Mouse (Mus musculus): ENCODE results near the gene Ddx39b. TPM values are rescaled to one million over a fixed set of nuclear protein-coding genes. Genes with fewer than 3 reads are reported as not detected.

Gene Ddx39b
- total and polyA plus RNA-seq, 3 experiments, result 206 to 787 (median 581) TPM

- DNase-seq (ENCODE audit: low read depth, low spot score), result no peak
- Histone ChIP-seq H3K27ac (ENCODE audit: control insufficient read depth, low read depth, low read length) (no peak overlapping the region), H3K79me2 (ENCODE audit: control insufficient read depth, insufficient read depth, low read length, poor library complexity) (no peaks in the 10 kb centered on the region; the same call in 1 of the 2 replicates), H3K4me3 (ENCODE audit: control insufficient read depth in 1 of 2, insufficient read depth in 1 of 2, low read depth in 2 of 2, low read length in 2 of 2) (no peak overlapping the region), H3K9ac (ENCODE audit: control insufficient read depth, low read depth, low read length, poor library complexity, severe bottlenecking) (no peak overlapping the region), H3K4me1 (ENCODE audit: control insufficient read depth in 1 of 2, insufficient read depth in 2 of 2, low read length in 2 of 2) (peaks cover 10 to 25% of the 10 kb centered on the region in 2 experiments), H3K36me3 (ENCODE audit: control insufficient read depth in 1 of 2, insufficient read depth in 2 of 2, low read length in 2 of 2) (peaks cover 0 to 13% of the 10 kb centered on the region in 2 experiments; a peak in 2 of 4 replicates), H3K9me3 (replicated peaks; ENCODE audit: insufficient read depth, low read length) (no peaks in the 10 kb centered on the region), H3K27me3 (ENCODE audit: control insufficient read depth in 1 of 2, insufficient read depth in 2 of 2, low read length in 2 of 2) (no peaks in the 10 kb centered on the region)
- TF ChIP-seq CHD1 (IDR thresholded peaks at IDR 0.05; ENCODE audit: low read depth, low read length), result no peak
- TF ChIP-seq MAFK (IDR thresholded peaks at IDR 0.05; ENCODE audit: borderline replicate concordance, low read depth, low read length), result no peak
- no peak for TF ChIP-seq TBP (IDR thresholded peaks at IDR 0.05; ENCODE audit: low read depth, low read length)
- no peak for TF ChIP-seq RAD21 (IDR thresholded peaks at IDR 0.05; ENCODE audit: low read depth, low read length)
- TF ChIP-seq KAT2A (conservative IDR thresholded peaks at IDR 0.05; ENCODE audit: low read depth, low read length), result no peak
- TF ChIP-seq CHD2 (IDR thresholded peaks at IDR 0.05; ENCODE audit: low read length), result no peak
- TF ChIP-seq POLR2AphosphoS2 (IDR thresholded peaks at IDR 0.05; ENCODE audit: low read length), result no peak
- TF ChIP-seq NRF1 (IDR thresholded peaks at IDR 0.05; ENCODE audit: insufficient read depth, low read depth, low read length, poor library complexity, severe bottlenecking), result no peak
- no peak for TF ChIP-seq POLR2A (IDR thresholded peaks at IDR 0.05; ENCODE audit: control insufficient read depth in 1 of 2, insufficient read depth in 1 of 2, low read depth in 1 of 2, low read length in 2 of 2, poor library complexity in 1 of 2)
- TF ChIP-seq ZKSCAN1 (IDR thresholded peaks at IDR 0.05; ENCODE audit: low read depth, low read length), result no peak
- TF ChIP-seq SIN3A (IDR thresholded peaks at IDR 0.05; ENCODE audit: low read length), result no peak
- no peak for TF ChIP-seq EP300 (IDR thresholded peaks at IDR 0.05; ENCODE audit: low read depth in 1 of 2, low read length in 2 of 2)
- no peak for TF ChIP-seq BHLHE40 (IDR thresholded peaks at IDR 0.05; ENCODE audit: borderline replicate concordance, low read depth, low read length)
- no peak for TF ChIP-seq ETS1 (IDR thresholded peaks at IDR 0.05; ENCODE audit: low read depth, low read length)
- TF ChIP-seq MAX (IDR thresholded peaks at IDR 0.05; ENCODE audit: low read length), result no peak
These were observed 36.2 kb upstream of the Ddx39b start for GRCm38 (mm10) chr17:35205380-35205769.

- peaks cover 7 to 20% of the 10 kb centered on the region in 2 experiments for H3K4me1 ChIP-seq (ENCODE audit: control insufficient read depth in 1 of 2, insufficient read depth in 2 of 2, low read length in 2 of 2)
- peak overlapping the region; percentile 84 for H3K27ac ChIP-seq (ENCODE audit: control insufficient read depth, low read depth, low read length)
- peak overlapping the region; percentile 52 to 65 for H3K4me3 ChIP-seq (ENCODE audit: control insufficient read depth in 1 of 2, insufficient read depth in 1 of 2, low read depth in 2 of 2, low read length in 2 of 2)
- peak overlapping the region; percentile 58 for H3K9ac ChIP-seq (ENCODE audit: control insufficient read depth, low read depth, low read length, poor library complexity, severe bottlenecking)
- H3K79me2 ChIP-seq (ENCODE audit: control insufficient read depth, insufficient read depth, low read length, poor library complexity), result no peaks in the 10 kb centered on the region; the same call in 1 of the 2 replicates
- H3K9me3 ChIP-seq (replicated peaks; ENCODE audit: insufficient read depth, low read length), result no peaks in the 10 kb centered on the region
- H3K27me3 ChIP-seq (ENCODE audit: control insufficient read depth in 1 of 2, insufficient read depth in 2 of 2, low read length in 2 of 2), result no peaks in the 10 kb centered on the region
- H3K36me3 ChIP-seq (ENCODE audit: control insufficient read depth in 1 of 2, insufficient read depth in 2 of 2, low read length in 2 of 2), result peaks cover 0 to 11% of the 10 kb centered on the region in 2 experiments; a peak in 2 of 4 replicates
- DNase-seq (ENCODE audit: low read depth, low spot score), result peak; percentile 88
- no peak for TF ChIP-seq CTCF (IDR thresholded peaks at IDR 0.05 in 2 of 3, conservative IDR thresholded peaks at IDR 0.05 in 1 of 3; ENCODE audit: control insufficient read depth in 1 of 3, insufficient read depth in 1 of 3, low read depth in 2 of 3, low read length in 3 of 3, poor library complexity in 1 of 3, severe bottlenecking in 1 of 3)
- TF ChIP-seq NELFE (IDR thresholded peaks at IDR 0.05; ENCODE audit: low read depth, low read length), result no peak
- TF ChIP-seq BHLHE40 (IDR thresholded peaks at IDR 0.05; ENCODE audit: borderline replicate concordance, low read depth, low read length), result peak; percentile 32; the same call in 1 of the 2 replicates
- no peak for TF ChIP-seq MAFK (IDR thresholded peaks at IDR 0.05; ENCODE audit: borderline replicate concordance, low read depth, low read length)
- TF ChIP-seq ZC3H11A (IDR thresholded peaks at IDR 0.05; ENCODE audit: low read depth, low read length), result no peak
- peak; percentile 91 for TF ChIP-seq SIN3A (IDR thresholded peaks at IDR 0.05; ENCODE audit: low read length)
- TF ChIP-seq MXI1 (IDR thresholded peaks at IDR 0.05; ENCODE audit: low read depth, low read length), result no peak; the same call in 1 of the 2 replicates
- TF ChIP-seq ZMIZ1 (IDR thresholded peaks at IDR 0.05; ENCODE audit: low read depth, low read length), result no peak
- 0 out of 2 replicates have a peak, but pooled peaks have one; percentile 42 for TF ChIP-seq MAZ (IDR thresholded peaks at IDR 0.05; ENCODE audit: low read depth, low read length)
- no peak for TF ChIP-seq UBTF (IDR thresholded peaks at IDR 0.05; ENCODE audit: borderline replicate concordance, insufficient read depth, low read depth, low read length)
- TF ChIP-seq GATA1 (IDR thresholded peaks at IDR 0.05; ENCODE audit: low read depth, low read length), result peak; percentile 77
- no peak for TF ChIP-seq USF1 (IDR thresholded peaks at IDR 0.05; ENCODE audit: low read depth, low read length)
- TF ChIP-seq GABPA (IDR thresholded peaks at IDR 0.05; ENCODE audit: low read depth, low read length), result no peak
- TF ChIP-seq ELF1 (IDR thresholded peaks at IDR 0.05; ENCODE audit: low read depth, low read length), result 0 out of 2 replicates have a peak, but pooled peaks have one; percentile 27
- no peak for TF ChIP-seq KAT2A (conservative IDR thresholded peaks at IDR 0.05; ENCODE audit: low read depth, low read length)
- peak; percentile 48; the same call in 1 of the 2 replicates for TF ChIP-seq RCOR1 (IDR thresholded peaks at IDR 0.05; ENCODE audit: low read depth, low read length)
- no peak for TF ChIP-seq USF2 (IDR thresholded peaks at IDR 0.05; ENCODE audit: borderline replicate concordance in 1 of 2, insufficient read depth in 1 of 2, low read depth in 1 of 2, low read length in 2 of 2)
- TF ChIP-seq EP300 (IDR thresholded peaks at IDR 0.05; ENCODE audit: low read depth in 1 of 2, low read length in 2 of 2), result peak; percentile 48 to 54
- no peak for TF ChIP-seq TAL1 (IDR thresholded peaks at IDR 0.05; ENCODE audit: low read length)
These were observed 31.6 kb upstream of the Ddx39b start for GRCm38 (mm10) chr17:35209785-35210535.
